Mouse (Mus musculus) hindbrain, embryonic 11.5 days (tissue): ENCODE data around the gene Muc5ac. TPM values are rescaled to one million over a fixed set of nuclear protein-coding genes. Genes with fewer than 3 reads are reported as not detected.
A peak's percentile ranks its signal among the peaks of the same experiment; 100 is the strongest.
"Not testable (repeated sequence)": the region's sequence is repeated elsewhere in the genome, so short reads cannot be mapped to it uniquely, and the experiment has no call there.

Source experiments
- ATAC-seq: fragments of 200-750 bp; cut with Nextera tagmentation; 2 replicates; pipeline ENCODE4 v1.8.0; 2017; ENCODE audit warnings: mild to moderate bottlenecking, moderate TSS enrichment, moderate library complexity; ENCODE audit not compliant: low FRiP score
- DNase-seq: peaks from one replicate; pipeline ENCODE4 v3.0.0-alpha.2; 2015; ENCODE audit warnings: low spot score
- H3K27ac ChIP-seq: fragments of 300-500 bp; sonication (generic); 2 replicates; pipeline ENCODE4 v1.5.1; 2014; ENCODE audit warnings: mild to moderate bottlenecking, low read depth, low read length
- H3K27me3 ChIP-seq: fragments of 300-500 bp; sonication (generic); 2 replicates; pipeline ENCODE4 v1.6.1; 2014; ENCODE audit warnings: mild to moderate bottlenecking, low read length, moderate library complexity, mixed read lengths; ENCODE audit not compliant: control insufficient read depth, insufficient read depth
- H3K36me3 ChIP-seq: fragments of 300-500 bp; sonication (generic); 2 replicates; pipeline ENCODE4 v1.6.1; 2014; ENCODE audit warnings: mild to moderate bottlenecking, low read length, moderate library complexity, mixed read lengths; ENCODE audit not compliant: control insufficient read depth, insufficient read depth
- H3K4me1 ChIP-seq: fragments of 300-500 bp; sonication (generic); replicated peaks from 2 replicates; pipeline ENCODE4 v1.6.1; 2014; ENCODE audit warnings: low read length, mixed read lengths; ENCODE audit not compliant: control insufficient read depth, insufficient read depth
- H3K4me2 ChIP-seq: fragments of 300-500 bp; sonication (generic); replicated peaks from 2 replicates; pipeline ENCODE4 v1.6.1; 2014; ENCODE audit warnings: mild to moderate bottlenecking, low read depth, low read length
- H3K4me3 ChIP-seq: fragments of 300-500 bp; sonication (generic); 2 replicates; pipeline ENCODE4 v1.5.1; 2014; ENCODE audit warnings: low read depth, low read length
- H3K9ac ChIP-seq: fragments of 300-500 bp; sonication (generic); 2 replicates; pipeline ENCODE4 v1.6.1; 2014; ENCODE audit warnings: low read depth, low read length
- H3K9me3 ChIP-seq: fragments of 300-500 bp; sonication (generic); 2 replicates; pipeline ENCODE4 v1.6.1; 2016; ENCODE audit warnings: low read length; ENCODE audit not compliant: control insufficient read depth
- WGBS: fragments of 180-500 bp; shearing (Covaris S2); extraction: QIAGEN DNeasy Blood & Tissue Kit; methylation state at CpG from one replicate; pipeline ENCODE4 v1.1.7; 2014; 5-methylcytosine and 5-hydroxymethylcytosine counted together
- polyA plus RNA-seq: library from polyadenylated mRNA; unstranded; fragments of >200 nt; fragmentation: Nextera tagmentation; extraction: Ambion mirVana; gene quantifications from 2 replicates; pipeline ENCODE4 v1.2.1, GENCODE M21; 2014

Gene Muc5ac
- polyA plus RNA-seq, 1 experiment from 2014 or later = not detected

GRCm38 (mm10) chr7:141776199-141776598, 12.6 kb upstream of the Muc5ac start:
- Histone ChIP-seq H3K36me3 (no peaks in the 10 kb centered on the region), H3K4me1 (no peaks in the 10 kb centered on the region), H3K27ac (no peak overlapping the region), H3K27me3 (no peaks in the 10 kb centered on the region), H3K4me3 (no peak overlapping the region), H3K9me3 (no peaks in the 10 kb centered on the region), H3K9ac (no peak overlapping the region), H3K4me2 (no peak overlapping the region)
- WGBS = 87% methylated on average over 5 of the region's 5 CpGs
- ATAC-seq (no peak), DNase-seq (no peak)

- DNase-seq (no peak), ATAC-seq (no peak)
- Histone ChIP-seq H3K4me2 (no peak overlapping the region), H3K9me3 (0 out of 2 replicates have a peak, but pooled peaks cover 4% of the 10 kb centered on the region), H3K4me3 (no peak overlapping the region), H3K27me3 (no peaks in the 10 kb centered on the region), H3K36me3 (no peaks in the 10 kb centered on the region), H3K27ac (no peak overlapping the region), H3K9ac (no peak overlapping the region), H3K4me1 (no peaks in the 10 kb centered on the region)
- 100% methylated on average over 1 of the region's 1 CpGs for WGBS
Observed at GRCm38 (mm10) chr7:141794251-141794650, 5.5 kb downstream of the Muc5ac start.

- no peaks in the 10 kb centered on the region for H3K36me3 ChIP-seq
- H3K27me3 ChIP-seq = no peaks in the 10 kb centered on the region
- no peak overlapping the region for H3K9ac ChIP-seq
- no peak overlapping the region for H3K4me2 ChIP-seq
- H3K4me3 ChIP-seq = no peak overlapping the region
- no peak for ATAC-seq
- H3K4me1 ChIP-seq = no peaks in the 10 kb centered on the region
- 95% methylated on average over 7 of the region's 7 CpGs for WGBS
- no peak overlapping the region for H3K27ac ChIP-seq
- H3K9me3 ChIP-seq = 0 out of 2 replicates have a peak, but pooled peaks cover 1% of the 10 kb centered on the region
- DNase-seq = no peak
Observed at GRCm38 (mm10) chr7:141803206-141803605, 14.4 kb downstream of the Muc5ac start.

- DNase-seq (no peak), ATAC-seq (no peak)
- no peaks in the 10 kb centered on the region for H3K9me3 ChIP-seq
- H3K27ac ChIP-seq = no peak overlapping the region
- no peaks in the 10 kb centered on the region for H3K4me1 ChIP-seq
- 91% methylated on average over 7 of the region's 7 CpGs for WGBS
- no peak overlapping the region for H3K4me3 ChIP-seq
- H3K9ac ChIP-seq = no peak overlapping the region
- no peaks in the 10 kb centered on the region for H3K36me3 ChIP-seq
- H3K27me3 ChIP-seq = no peaks in the 10 kb centered on the region
- H3K4me2 ChIP-seq = no peak overlapping the region
Observed at GRCm38 (mm10) chr7:141805384-141805783, 16.6 kb downstream of the Muc5ac start.

GRCm38 (mm10) chr7:141807823-141808222, 19.1 kb downstream of the Muc5ac start:
- not testable (repeated sequence) for H3K4me3 ChIP-seq, ATAC-seq, H3K27ac ChIP-seq, H3K9ac ChIP-seq, H3K4me2 ChIP-seq, DNase-seq, H3K9me3 ChIP-seq, H3K27me3 ChIP-seq, H3K4me1 ChIP-seq, H3K36me3 ChIP-seq
- WGBS = no CpG with 5 or more reads among the region's 4 CpGs

GRCm38 (mm10) chr7:141809933-141810332, 21.2 kb downstream of the Muc5ac start:
- not testable (repeated sequence) for H3K4me2 ChIP-seq, H3K4me3 ChIP-seq, H3K27me3 ChIP-seq, H3K27ac ChIP-seq, H3K9ac ChIP-seq, H3K4me1 ChIP-seq, ATAC-seq, H3K9me3 ChIP-seq, H3K36me3 ChIP-seq, DNase-seq
- no CpG with 5 or more reads among the region's 4 CpGs for WGBS

- H3K36me3 ChIP-seq = no peaks in the 10 kb centered on the region
- H3K4me2 ChIP-seq = no peak overlapping the region
- no peaks in the 10 kb centered on the region for H3K9me3 ChIP-seq
- 78% methylated on average over 4 of the region's 4 CpGs for WGBS
- no peak for DNase-seq
- ATAC-seq = no peak
- H3K4me3 ChIP-seq = no peak overlapping the region
- H3K9ac ChIP-seq = no peak overlapping the region
- H3K4me1 ChIP-seq = 0 out of 2 replicates have a peak, but pooled peaks cover 2% of the 10 kb centered on the region
- H3K27me3 ChIP-seq = no peaks in the 10 kb centered on the region
- H3K27ac ChIP-seq = no peak overlapping the region
Observed at GRCm38 (mm10) chr7:141813321-141813720, 24.5 kb downstream of the Muc5ac start.

GRCm38 (mm10) chr7:141815361-141815760, 26.6 kb downstream of the Muc5ac start:
- ATAC-seq (no peak), DNase-seq (no peak)
- no peaks in the 10 kb centered on the region for H3K27me3 ChIP-seq
- no peak overlapping the region for H3K27ac ChIP-seq
- no peaks in the 10 kb centered on the region for H3K9me3 ChIP-seq
- no peak overlapping the region for H3K4me3 ChIP-seq
- no peak overlapping the region for H3K4me2 ChIP-seq
- H3K9ac ChIP-seq = no peak overlapping the region
- 77% methylated on average over 4 of the region's 4 CpGs for WGBS
- H3K36me3 ChIP-seq = no peaks in the 10 kb centered on the region
- 0 out of 2 replicates have a peak, but pooled peaks cover 2% of the 10 kb centered on the region for H3K4me1 ChIP-seq

GRCm38 (mm10) chr7:141817355-141818075, 28.7 kb downstream of the Muc5ac start:
- Histone ChIP-seq H3K4me3 (no peak overlapping the region), H3K36me3 (no peaks in the 10 kb centered on the region), H3K4me1 (0 out of 2 replicates have a peak, but pooled peaks cover 2% of the 10 kb centered on the region), H3K9ac (no peak overlapping the region), H3K9me3 (no peaks in the 10 kb centered on the region), H3K27ac (no peak overlapping the region), H3K4me2 (no peak overlapping the region), H3K27me3 (no peaks in the 10 kb centered on the region)
- no peak for ATAC-seq
- peak; percentile 53 for DNase-seq
- WGBS = 65% methylated on average over 11 of the region's 11 CpGs
